Mouse (Mus musculus) kidney, adult 2 months (tissue): ENCODE results near the gene Hsh2d.

Source experiments
- CTCF ChIP-seq: fragments of 200-500 bp; conservative IDR thresholded peaks from 2 replicates; pipeline ENCODE4 v1.5.1; 2011; ENCODE audit warnings: low read depth, mild to moderate bottlenecking, control low read depth, low read length, moderate library complexity, mixed read lengths; ENCODE audit not compliant: insufficient read depth, insufficient read length
- POLR2A ChIP-seq: fragments of 200-500 bp; IDR thresholded peaks from one replicate; pipeline ENCODE4 v1.6.1; 2011; ENCODE audit warnings: low read depth, low read length, control low read depth

GRCm38 (mm10) chr8:72144345-72144975 lies 45.0 kb upstream of the Hsh2d start:
- no peak for TF ChIP-seq CTCF
- no peak for TF ChIP-seq POLR2A
